Mouse (Mus musculus) CH12.LX (cell line): ENCODE data around the gene Cit. TPM values are rescaled to one million over a fixed set of nuclear protein-coding genes. Genes with fewer than 3 reads are reported as not detected.

ENCODE experiments used
- DNase-seq: peaks from one replicate; pipeline ENCODE4 v3.0.0-alpha.2; 2013; ENCODE audit errors: extremely low read depth
- H3K27ac ChIP-seq: 2 replicates; pipeline ENCODE4 v1.5.1; 2012; ENCODE audit warnings: low read depth, mild to moderate bottlenecking, control low read depth, moderate library complexity; ENCODE audit not compliant: insufficient read depth
- H3K27me3 ChIP-seq: replicated peaks from 2 replicates; pipeline ENCODE3; 2012; ENCODE audit warnings: inconsistent platforms
- H3K36me3 ChIP-seq, 2 experiments: replicated peaks in 1 of 2; 2 replicates each; pipeline versions ENCODE3 to v1.6.1; 2012; ENCODE audit warnings: inconsistent platforms in 1 of 2, low read length in 1 of 2, mild to moderate bottlenecking in 1 of 2, mixed read lengths in 1 of 2, moderate library complexity in 1 of 2; ENCODE audit not compliant: control insufficient read depth in 1 of 2, insufficient read depth in 1 of 2
- H3K4me1 ChIP-seq, 2 experiments: 2 replicates each; pipeline ENCODE4 v1.6.1; 2012; ENCODE audit warnings: inconsistent platforms in 1 of 2, moderate library complexity in 1 of 2; ENCODE audit not compliant: insufficient read depth in 2 of 2, control insufficient read depth in 1 of 2
- H3K4me2 ChIP-seq: 2 replicates; pipeline ENCODE4 v1.6.1; 2012; ENCODE audit warnings: low read depth, mild to moderate bottlenecking, control low read depth; ENCODE audit not compliant: poor library complexity, insufficient read depth, severe bottlenecking
- H3K4me3 ChIP-seq, 3 experiments: fragments of 150-350 bp in 1 of 3; sonication (generic) in 1 of 3; replicated peaks in 1 of 3; 2 replicates each; pipeline versions ENCODE3 to v1.5.1; 2011 to 2012; ENCODE audit warnings: low read depth in 2 of 3, low read length in 2 of 3, mild to moderate bottlenecking in 2 of 3, moderate library complexity in 2 of 3, control low read depth in 1 of 3, improper control_type of control experiment in 1 of 3, inconsistent platforms in 1 of 3, mixed read lengths in 1 of 3; ENCODE audit not compliant: poor library complexity in 1 of 3
- H3K79me2 ChIP-seq: replicated peaks from 2 replicates; pipeline ENCODE4 v1.6.1; 2012; ENCODE audit warnings: mild to moderate bottlenecking, moderate library complexity; ENCODE audit not compliant: control insufficient read depth, poor library complexity, insufficient read depth, severe bottlenecking; ENCODE audit errors: extremely low read depth
- H3K9ac ChIP-seq: 2 replicates; pipeline ENCODE4 v1.6.1; 2012; ENCODE audit warnings: low read depth, mild to moderate bottlenecking, control low read depth, moderate library complexity; ENCODE audit not compliant: insufficient read depth
- H3K9me3 ChIP-seq: replicated peaks from 2 replicates; pipeline ENCODE3; 2012; ENCODE audit warnings: low read length, inconsistent platforms, mixed read lengths
- CHD1 ChIP-seq: IDR thresholded peaks from 2 replicates; pipeline ENCODE4 v1.6.1; 2012; ENCODE audit warnings: low read depth, low read length, improper control_type of control experiment, inconsistent platforms
- CHD2 ChIP-seq: IDR thresholded peaks from 2 replicates; pipeline ENCODE4 v1.6.1; 2011; ENCODE audit warnings: low read length, improper control_type of control experiment
- ELF1 ChIP-seq: IDR thresholded peaks from 2 replicates; pipeline ENCODE4 v1.6.1; 2014; ENCODE audit warnings: low read depth, mild to moderate bottlenecking, inconsistent platforms, low read length, improper control_type of control experiment
- EP300 ChIP-seq: IDR thresholded peaks from 2 replicates; pipeline ENCODE4 v1.6.1; 2011; ENCODE audit warnings: low read length, improper control_type of control experiment
- GABPA ChIP-seq: IDR thresholded peaks from 2 replicates; pipeline ENCODE4 v1.6.1; 2012; ENCODE audit warnings: low read depth, low read length, improper control_type of control experiment, inconsistent platforms; ENCODE audit not compliant: insufficient replicate concordance
- IRF4 ChIP-seq: IDR thresholded peaks from 2 replicates; pipeline ENCODE4 v1.6.1; 2014; ENCODE audit warnings: low read depth, mild to moderate bottlenecking, inconsistent platforms, low read length, improper control_type of control experiment
- JUN ChIP-seq: IDR thresholded peaks from 2 replicates; pipeline ENCODE4 v1.6.1; 2011; ENCODE audit warnings: low read depth, mild to moderate bottlenecking, low read length, improper control_type of control experiment, moderate library complexity; ENCODE audit not compliant: insufficient read depth
- JUND ChIP-seq: conservative IDR thresholded peaks from 2 replicates; pipeline ENCODE4 v1.6.1; 2011; ENCODE audit warnings: low read depth, low read length, improper control_type of control experiment
- MAZ ChIP-seq: IDR thresholded peaks from 2 replicates; pipeline ENCODE4 v1.6.1; 2012; ENCODE audit warnings: low read depth, mild to moderate bottlenecking, inconsistent platforms, low read length, improper control_type of control experiment, moderate library complexity
- MXI1 ChIP-seq: IDR thresholded peaks from 2 replicates; pipeline ENCODE4 v1.6.1; 2011; ENCODE audit warnings: mild to moderate bottlenecking, low read depth, low read length, improper control_type of control experiment
- PAX5 ChIP-seq: IDR thresholded peaks from 2 replicates; pipeline ENCODE4 v1.6.1; 2012; ENCODE audit warnings: low read length, inconsistent platforms, mixed read lengths
- POLR2AphosphoS2 ChIP-seq: IDR thresholded peaks from 2 replicates; pipeline ENCODE4 v1.6.1; 2011; ENCODE audit warnings: low read depth, low read length, improper control_type of control experiment
- RCOR1 ChIP-seq: conservative IDR thresholded peaks from 2 replicates; pipeline ENCODE4 v1.6.1; 2012; ENCODE audit warnings: low read depth, mild to moderate bottlenecking, inconsistent platforms, low read length, improper control_type of control experiment
- USF1 ChIP-seq: IDR thresholded peaks from 2 replicates; pipeline ENCODE4 v1.6.1; 2014; ENCODE audit warnings: low read depth, mild to moderate bottlenecking, inconsistent platforms, low read length, improper control_type of control experiment
- ZMIZ1 ChIP-seq: IDR thresholded peaks from 2 replicates; pipeline ENCODE4 v1.6.1; 2012; ENCODE audit warnings: low read depth, mild to moderate bottlenecking, inconsistent platforms, low read length, improper control_type of control experiment
- ZNF384 ChIP-seq: IDR thresholded peaks from 2 replicates; pipeline ENCODE4 v1.6.1; 2012; ENCODE audit warnings: low read depth, low read length, improper control_type of control experiment, inconsistent platforms
- dilution Hi-C: fragments of 300-500 bp; cut with MboI; formaldehyde crosslinking; loops from 2 replicates; pipeline ENCODE4 v1.14.3; 2020; ENCODE audit warnings: low sequenced_read_pairs; ENCODE audit not compliant: extremely low pct_unique_long_range_greater_than_20kb, extremely low pct_ligation_motif_present
- in situ Hi-C: fragments of 300-500 bp; cut with MboI; formaldehyde crosslinking; loops from 3 replicates; pipeline ENCODE4 v1.14.3; 2019; ENCODE audit warnings: low sequenced_read_pairs, low pct_ligation_motif_present, low pct_unique_long_range_greater_than_20kb, mixed read lengths
- polyA plus RNA-seq: library from polyadenylated mRNA; unstranded; fragments of >175 nt; gene quantifications from 2 replicates; pipeline ENCODE4 v1.2.1, GENCODE M21; 2012; ENCODE audit warnings: low read depth; ENCODE audit not compliant: insufficient read length
- total RNA-seq, 2 experiments: library from RNA; depleted of rRNA; stranded (reverse); fragments of 300-350 nt in 1 of 2; fragments of >200 nt in 1 of 2; gene quantifications; 2 replicates each; pipeline ENCODE4 v1.2.3; 2012 to 2014

The Cit gene
- total and polyA plus RNA-seq, 3 experiments: 7.0 to 24.9 (median 16.2) TPM

GRCm38 (mm10) chr5:116036465-116036864 lies 191.4 kb downstream of the Cit start:
- no peaks in the 10 kb centered on the region for H3K79me2 ChIP-seq
- no peak for DNase-seq
- in situ Hi-C loops: no loop called here
- peaks cover 28% of the 10 kb centered on the region for H3K27me3 ChIP-seq
- no peak overlapping the region for H3K9ac ChIP-seq
- H3K4me3 ChIP-seq: no peak overlapping the region
- peaks cover 7% of the 10 kb centered on the region for H3K9me3 ChIP-seq
- TF ChIP-seq USF1: no peak
- no peak for TF ChIP-seq EP300
- TF ChIP-seq PAX5: no peak
- TF ChIP-seq MAZ: no peak
- no peak for TF ChIP-seq IRF4
- no peak for TF ChIP-seq JUND
- no peak for TF ChIP-seq CHD2
- no peak for TF ChIP-seq CHD1
- TF ChIP-seq ELF1: no peak
- no peak for TF ChIP-seq GABPA
- TF ChIP-seq RCOR1: no peak
- H3K4me2 ChIP-seq: no peak overlapping the region
- no peaks in the 10 kb centered on the region for H3K4me1 ChIP-seq
- dilution Hi-C loops: no loop called here
- no peak overlapping the region for H3K27ac ChIP-seq
- no peaks in the 10 kb centered on the region for H3K36me3 ChIP-seq

GRCm38 (mm10) chr5:116037731-116038130 lies 192.7 kb downstream of the Cit start:
- H3K9me3 ChIP-seq: peaks cover 7% of the 10 kb centered on the region
- H3K27me3 ChIP-seq: peaks cover 28% of the 10 kb centered on the region
- TF ChIP-seq ZNF384: no peak
- TF ChIP-seq POLR2AphosphoS2: no peak
- no peak for TF ChIP-seq MAZ
- TF ChIP-seq GABPA: no peak
- TF ChIP-seq JUN: no peak
- TF ChIP-seq ZMIZ1: no peak
- no peak for TF ChIP-seq MXI1
- no peak for TF ChIP-seq JUND
- no peak overlapping the region for H3K4me2 ChIP-seq
- no peak overlapping the region for H3K9ac ChIP-seq
- dilution Hi-C loops (no loop called here), in situ Hi-C loops (no loop called here)
- H3K79me2 ChIP-seq: no peaks in the 10 kb centered on the region
- no peak overlapping the region for H3K4me3 ChIP-seq
- DNase-seq: no peak
- no peak overlapping the region for H3K27ac ChIP-seq
- no peaks in the 10 kb centered on the region for H3K36me3 ChIP-seq
- H3K4me1 ChIP-seq: no peaks in the 10 kb centered on the region
